Mouse (Mus musculus) liver, embryonic 15.5 days (tissue): ENCODE data around the gene Tnfsf9. TPM values are rescaled to one million over a fixed set of nuclear protein-coding genes. Genes with fewer than 3 reads are reported as not detected.

ENCODE experiments used
- ATAC-seq: fragments of 200-750 bp; cut with Nextera tagmentation; 2 replicates; pipeline ENCODE4 v1.8.0; 2017; ENCODE audit warnings: moderate number of reproducible peaks, mild to moderate bottlenecking, moderate library complexity; ENCODE audit not compliant: insufficient read depth
- H3K27ac ChIP-seq: fragments of 300-500 bp; sonication (generic); replicated peaks from 2 replicates; pipeline ENCODE4 v1.5.1; 2015; ENCODE audit warnings: mild to moderate bottlenecking, inconsistent platforms
- H3K27me3 ChIP-seq: fragments of 300-500 bp; sonication (generic); 2 replicates; pipeline ENCODE4 v1.6.1; 2015; ENCODE audit warnings: mild to moderate bottlenecking, inconsistent platforms
- H3K36me3 ChIP-seq: fragments of 300-500 bp; sonication (generic); replicated peaks from 2 replicates; pipeline ENCODE4 v1.6.1; 2015; ENCODE audit warnings: moderate library complexity, mild to moderate bottlenecking, inconsistent platforms
- H3K4me1 ChIP-seq: fragments of 300-500 bp; sonication (generic); replicated peaks from 2 replicates; pipeline ENCODE4 v1.6.1; 2015; ENCODE audit warnings: inconsistent platforms
- H3K4me2 ChIP-seq: fragments of 300-500 bp; sonication (generic); 2 replicates; pipeline ENCODE4 v1.6.1; 2015; ENCODE audit warnings: moderate library complexity, mild to moderate bottlenecking, inconsistent platforms
- H3K4me3 ChIP-seq: fragments of 300-500 bp; sonication (generic); replicated peaks from 2 replicates; pipeline ENCODE4 v1.5.1; 2015; ENCODE audit warnings: mild to moderate bottlenecking, inconsistent platforms
- H3K9ac ChIP-seq: fragments of 300-500 bp; sonication (generic); 2 replicates; pipeline ENCODE4 v1.6.1; 2015; ENCODE audit warnings: moderate library complexity, mild to moderate bottlenecking, inconsistent platforms
- H3K9me3 ChIP-seq: fragments of 300-500 bp; sonication (generic); replicated peaks from 2 replicates; pipeline ENCODE4 v1.6.1; 2016; ENCODE audit warnings: inconsistent platforms
- WGBS: fragments of 180-500 bp; shearing (Covaris S2); methylation state at CpG from one replicate; pipeline ENCODE4 v1.1.7; 2015; ENCODE audit warnings: mixed read lengths; ENCODE audit not compliant: insufficient replicate concordance; 5-methylcytosine and 5-hydroxymethylcytosine counted together
- polyA plus RNA-seq: library from polyadenylated mRNA; unstranded; fragments of >200 nt; fragmentation: Nextera tagmentation; extraction: Ambion mirVana; gene quantifications from 2 replicates; pipeline ENCODE4 v1.2.1, GENCODE M21; 2015

Tnfsf9 gene
- 0.71 and 0.76 TPM in 2 replicates for polyA plus RNA-seq

- Histone ChIP-seq H3K9ac (no peak within 1 kb of the TSS), H3K4me1 (peaks cover 10% of the 10 kb centered on the region), H3K27ac (no peak within 1 kb of the TSS), H3K9me3 (no peaks in the 10 kb centered on the region), H3K27me3 (peaks cover 45% of the 10 kb centered on the region), H3K36me3 (no peaks in the 10 kb centered on the region), H3K4me2 (peak within 1 kb of the TSS; percentile 74), H3K4me3 (peak within 1 kb of the TSS; percentile 53)
- 0 out of 2 replicates have a peak, but pooled peaks have one; percentile 42 for ATAC-seq
- WGBS, result 1% methylated on average over 60 of the region's 61 CpGs
These were observed at the start of gene Tnfsf9 for GRCm38 (mm10) chr17:57105181-57106034. TSS of gene Tnfsf9 (plus strand) at chr17:57105325.

GRCm38 (mm10) chr17:57056246-57056645 lies 48.9 kb upstream of the Tnfsf9 start:
- no peak overlapping the region for H3K9ac ChIP-seq
- no peaks in the 10 kb centered on the region for H3K9me3 ChIP-seq
- no peak overlapping the region for H3K4me2 ChIP-seq
- 0 out of 2 replicates have a peak overlapping the region, but pooled peaks have one; percentile 24 for H3K27ac ChIP-seq
- no peak overlapping the region for H3K4me3 ChIP-seq
- peaks cover 13% of the 10 kb centered on the region; the same call in 1 of the 2 replicates for H3K36me3 ChIP-seq
- peak; percentile 7; the same call in 1 of the 2 replicates for ATAC-seq
- peaks cover 28% of the 10 kb centered on the region for H3K4me1 ChIP-seq
- WGBS, result 56% methylated on average over 3 of the region's 3 CpGs
- H3K27me3 ChIP-seq, result peaks cover 37% of the 10 kb centered on the region

- WGBS, result 5% methylated on average over 19 of the region's 22 CpGs
- peak within 1 kb of the TSS; percentile 75 for H3K27ac ChIP-seq
- H3K4me3 ChIP-seq, result peak within 1 kb of the TSS; percentile 64
- no peaks in the 10 kb centered on the region for H3K9me3 ChIP-seq
- H3K4me1 ChIP-seq, result peaks cover 42% of the 10 kb centered on the region
- no peaks in the 10 kb centered on the region for H3K36me3 ChIP-seq
- peaks cover 63% of the 10 kb centered on the region for H3K27me3 ChIP-seq
- H3K9ac ChIP-seq, result peak within 1 kb of the TSS; percentile 66
- peak within 1 kb of the TSS; percentile 91 for H3K4me2 ChIP-seq
- no peak for ATAC-seq
These were observed 46.1 kb upstream of the Tnfsf9 start, which contains the start of gene Crb3 for GRCm38 (mm10) chr17:57058891-57059485. TSS of gene Crb3 (plus strand) at chr17:57059105.

GRCm38 (mm10) chr17:57059486-57059977 lies 45.6 kb upstream of the Tnfsf9 start, which contains the start of gene Slc25a23:
TSS of gene Slc25a23 (minus strand) at chr17:57059863.
- Histone ChIP-seq H3K9ac (peak within 1 kb of the TSS; percentile 66), H3K4me2 (peak within 1 kb of the TSS; percentile 91)
- WGBS, result 1% methylated on average over 44 of the region's 45 CpGs

GRCm38 (mm10) chr17:57060231-57060801 lies 44.8 kb upstream of the Tnfsf9 start:
- Histone ChIP-seq H3K9ac (peak overlapping the region; percentile 66), H3K4me3 (peak overlapping the region; percentile 64), H3K27me3 (peaks cover 76% of the 10 kb centered on the region), H3K4me2 (peak overlapping the region; percentile 91), H3K4me1 (peaks cover 42% of the 10 kb centered on the region), H3K27ac (peak overlapping the region; percentile 75), H3K36me3 (no peaks in the 10 kb centered on the region), H3K9me3 (no peaks in the 10 kb centered on the region)
- peak; percentile 80 for ATAC-seq
- WGBS, result under 1% methylated on average over 44 of the region's 44 CpGs

More at GRCm38 (mm10) chr17:57059486-57059977, 45.6 kb upstream of the Tnfsf9 start, which contains the start of gene Slc25a23:
- Histone ChIP-seq H3K36me3 (no peaks in the 10 kb centered on the region), H3K27me3 (peaks cover 68% of the 10 kb centered on the region), H3K4me3 (peak within 1 kb of the TSS; percentile 64), H3K4me1 (peaks cover 42% of the 10 kb centered on the region), H3K27ac (peak within 1 kb of the TSS; percentile 75), H3K9me3 (no peaks in the 10 kb centered on the region)
- peak; percentile 22 for ATAC-seq

- Histone ChIP-seq H3K27me3 (peaks cover 79% of the 10 kb centered on the region), H3K9me3 (no peaks in the 10 kb centered on the region), H3K4me3 (peak overlapping the region; percentile 64), H3K27ac (no peak overlapping the region), H3K36me3 (no peaks in the 10 kb centered on the region), H3K4me2 (peak overlapping the region; percentile 91), H3K4me1 (peaks cover 42% of the 10 kb centered on the region), H3K9ac (no peak overlapping the region)
- no peak for ATAC-seq
- WGBS, result 29% methylated on average over 10 of the region's 10 CpGs
These were observed 44.1 kb upstream of the Tnfsf9 start for GRCm38 (mm10) chr17:57061069-57061468.

GRCm38 (mm10) chr17:57062011-57062521 lies 43.1 kb upstream of the Tnfsf9 start:
- peak overlapping the region; percentile 50 for H3K4me3 ChIP-seq
- no peaks in the 10 kb centered on the region for H3K36me3 ChIP-seq
- 0 out of 2 replicates have a peak overlapping the region, but pooled peaks have one; percentile 6 for H3K9ac ChIP-seq
- no peaks in the 10 kb centered on the region for H3K9me3 ChIP-seq
- no peak overlapping the region; the same call in 1 of the 2 replicates for H3K27ac ChIP-seq
- H3K4me1 ChIP-seq, result peaks cover 51% of the 10 kb centered on the region
- peaks cover 79% of the 10 kb centered on the region for H3K27me3 ChIP-seq
- peak; percentile 17; the same call in 1 of the 2 replicates for ATAC-seq
- WGBS, result 2% methylated on average over 39 of the region's 39 CpGs
- H3K4me2 ChIP-seq, result peak overlapping the region; percentile 60

GRCm38 (mm10) chr17:57062548-57062947 lies 42.6 kb upstream of the Tnfsf9 start:
- H3K36me3 ChIP-seq, result no peaks in the 10 kb centered on the region
- peaks cover 79% of the 10 kb centered on the region for H3K27me3 ChIP-seq
- H3K9me3 ChIP-seq, result no peaks in the 10 kb centered on the region
- H3K9ac ChIP-seq, result 0 out of 2 replicates have a peak overlapping the region, but pooled peaks have one; percentile 6
- 4% methylated on average over 22 of the region's 22 CpGs for WGBS
- no peak for ATAC-seq
- peak overlapping the region; percentile 50 for H3K4me3 ChIP-seq
- peak overlapping the region; percentile 60 for H3K4me2 ChIP-seq
- H3K4me1 ChIP-seq, result peaks cover 53% of the 10 kb centered on the region
- no peak overlapping the region; the same call in 1 of the 2 replicates for H3K27ac ChIP-seq

GRCm38 (mm10) chr17:57063031-57063430 lies 42.1 kb upstream of the Tnfsf9 start:
- H3K36me3 ChIP-seq, result no peaks in the 10 kb centered on the region
- 0 out of 2 replicates have a peak overlapping the region, but pooled peaks have one; percentile 6 for H3K9ac ChIP-seq
- ATAC-seq, result no peak
- H3K27me3 ChIP-seq, result peaks cover 74% of the 10 kb centered on the region
- H3K4me3 ChIP-seq, result peak overlapping the region; percentile 50
- WGBS, result 32% methylated on average over 8 of the region's 8 CpGs
- H3K27ac ChIP-seq, result no peak overlapping the region
- H3K9me3 ChIP-seq, result no peaks in the 10 kb centered on the region
- H3K4me1 ChIP-seq, result peaks cover 51% of the 10 kb centered on the region
- peak overlapping the region; percentile 42 for H3K4me2 ChIP-seq

GRCm38 (mm10) chr17:57066908-57067307 lies 38.2 kb upstream of the Tnfsf9 start:
- Histone ChIP-seq H3K4me2 (no peak overlapping the region), H3K36me3 (no peaks in the 10 kb centered on the region), H3K27ac (no peak overlapping the region), H3K4me3 (no peak overlapping the region), H3K9me3 (no peaks in the 10 kb centered on the region), H3K4me1 (peaks cover 19% of the 10 kb centered on the region), H3K9ac (no peak overlapping the region), H3K27me3 (peaks cover 40% of the 10 kb centered on the region)
- ATAC-seq, result no peak
- 31% methylated on average over 5 of the region's 5 CpGs for WGBS
